Mouse (Mus musculus) hindbrain, embryonic 16.5 days (tissue): Measurements from ENCODE around the gene Mosmo. TPM values are rescaled to one million over a fixed set of nuclear protein-coding genes. Genes with fewer than 3 reads are reported as not detected.

Source experiments
- polyA plus RNA-seq: library from polyadenylated mRNA; unstranded; fragments of >200 nt; fragmentation: Nextera tagmentation; extraction: Ambion mirVana; gene quantifications from 2 replicates; pipeline ENCODE4 v1.2.1, GENCODE M21; 2015

The Mosmo gene
- polyA plus RNA-seq, 1 experiment from 2014 or later, result 8.0 TPM

Other genes with a start within 250 kb of the Mosmo start
- 244 and 260 TPM in 2 replicates for gene Uqcrc2, start 42.4 kb upstream of the Mosmo start, polyA plus RNA-seq
- 0.48 and 0.49 TPM in 2 replicates for gene Pdzd9, start 7.3 kb upstream of the Mosmo start, polyA plus RNA-seq
- 2.0 and 2.8 TPM in 2 replicates for gene Vwa3a, start 61.7 kb downstream of the Mosmo start, polyA plus RNA-seq
- gene Gm5737, start 134.7 kb downstream of the Mosmo start, polyA plus RNA-seq, result 0.11 and 0.16 TPM in 2 replicates
- 37.4 and 40.3 TPM in 2 replicates for gene Eef2k, start 165.2 kb downstream of the Mosmo start, polyA plus RNA-seq
- gene Polr3e, start 240.1 kb downstream of the Mosmo start, polyA plus RNA-seq, result 24.0 and 27.2 TPM in 2 replicates